Mouse (Mus musculus) cerebellum, adult 9-10 months (tissue): ENCODE data around the gene Rabep2.
A peak's percentile ranks its signal among the peaks of the same experiment; 100 is the strongest.
"Not testable (repeated sequence)": the region's sequence is repeated elsewhere in the genome, so short reads cannot be mapped to it uniquely, and the experiment has no call there.

Source experiments
- DNase-seq: peaks from one replicate; pipeline ENCODE4 v3.0.0; 2022

Gene Rabep2

DNA sequence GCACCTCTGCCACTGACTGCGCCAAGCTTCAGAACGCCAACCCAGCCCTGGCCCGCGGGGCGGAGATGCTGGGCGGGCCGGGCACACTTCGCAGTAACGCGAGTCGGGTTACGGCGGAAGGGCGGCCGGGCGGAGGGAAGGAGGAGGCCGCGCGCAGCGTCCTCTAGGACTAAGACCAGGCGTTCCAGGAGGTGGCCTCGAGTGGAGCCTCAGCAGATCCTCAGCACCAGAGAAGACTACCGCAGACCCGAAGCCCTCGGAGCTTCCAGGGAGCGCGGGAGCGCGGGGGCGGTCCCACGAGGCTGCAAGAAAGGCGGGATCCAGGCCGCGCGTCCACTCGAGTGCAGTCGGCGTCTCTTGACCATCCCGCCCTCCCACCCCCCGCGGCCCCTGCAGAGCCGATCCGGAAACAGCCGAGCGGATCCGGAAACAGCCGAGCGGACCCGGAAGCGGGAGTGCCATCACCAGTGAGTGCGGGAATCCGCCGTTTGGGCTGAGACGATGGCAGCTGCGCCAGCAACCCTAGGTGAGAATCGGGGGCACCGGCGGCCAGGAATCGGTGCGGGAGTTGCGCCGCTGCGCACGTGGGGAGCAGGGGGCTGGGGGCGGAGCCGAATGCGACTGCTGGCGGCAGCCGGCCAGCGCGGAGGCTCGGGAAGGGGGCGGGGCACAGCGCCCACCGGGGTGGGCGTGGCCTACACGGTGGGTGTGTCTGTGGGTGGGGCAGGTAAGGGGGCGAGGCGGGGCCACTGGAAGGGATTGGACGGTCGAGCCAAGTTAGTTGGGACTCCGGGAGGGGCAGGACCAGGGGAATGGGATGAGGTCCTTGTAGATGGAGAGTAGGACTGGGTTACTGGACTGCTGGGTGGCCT is at the start of gene Rabep2:
Gene Rabep2 (plus strand): TSS at position 129 of the 872 bp plus-strand sequence.
- peak; percentile 97 for DNase-seq

- no peak for DNase-seq
Observed at GRCm38 (mm10) chr7:126383565-126383964, 45.0 kb upstream of the Rabep2 start.

DNA sequence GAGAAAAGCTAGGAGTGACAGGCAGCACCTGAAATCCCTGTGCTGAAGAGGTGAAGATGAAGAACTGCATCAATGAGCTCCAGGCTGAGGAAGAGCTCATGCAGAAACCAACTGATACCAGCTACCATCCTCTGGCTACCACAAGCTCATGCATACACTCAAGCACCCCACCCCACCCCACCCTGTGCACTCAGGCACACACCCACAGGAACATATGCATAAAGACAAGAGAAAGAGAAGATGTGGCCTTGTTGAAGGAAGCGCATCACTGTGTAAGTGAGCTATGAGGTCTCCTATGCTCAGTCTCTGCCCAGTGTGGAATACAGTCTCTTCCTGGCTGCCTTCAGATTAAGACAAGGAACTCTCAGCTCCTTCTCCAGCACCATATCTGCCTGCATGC is 40.4 kb upstream of the Rabep2 start:
- DNase-seq: no peak

DNA sequence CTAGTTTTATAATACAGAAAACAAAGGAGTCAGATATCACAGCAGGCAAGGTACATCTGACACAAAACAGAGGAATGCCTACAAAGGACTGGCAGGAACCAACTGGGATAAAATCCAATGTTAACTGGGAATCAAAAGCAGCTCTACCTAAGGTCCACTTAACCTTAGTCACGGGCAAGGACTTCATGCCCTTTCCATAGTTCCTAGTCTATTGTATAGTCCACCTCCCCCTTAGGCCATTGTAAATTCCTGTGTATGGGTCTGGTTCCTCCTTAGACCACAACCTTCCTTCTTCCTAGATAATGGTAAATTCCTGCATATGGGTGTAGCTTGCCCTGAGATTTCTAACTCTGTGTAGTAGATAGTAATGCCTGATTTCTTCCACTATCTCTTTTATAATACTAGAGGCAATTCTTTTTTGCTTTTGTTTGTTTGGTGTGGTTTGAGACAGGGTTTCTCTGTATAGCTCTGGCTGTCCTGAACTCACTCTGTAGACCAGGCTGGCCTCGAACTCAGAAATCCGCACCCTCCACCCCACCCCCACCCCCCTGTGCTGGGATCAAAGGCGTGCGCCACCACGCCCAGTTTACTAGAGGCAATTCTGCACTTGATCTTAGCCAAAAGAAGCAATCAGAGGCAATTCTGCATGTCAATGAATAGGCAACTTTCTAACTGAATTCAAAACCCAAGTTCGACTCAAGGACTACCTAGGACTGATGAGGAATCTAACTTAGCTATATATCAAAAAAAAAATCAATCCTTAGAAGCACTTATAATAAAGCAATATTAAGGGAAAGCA is 36.3 kb upstream of the Rabep2 start:
- not testable (repeated sequence) for DNase-seq

DNA sequence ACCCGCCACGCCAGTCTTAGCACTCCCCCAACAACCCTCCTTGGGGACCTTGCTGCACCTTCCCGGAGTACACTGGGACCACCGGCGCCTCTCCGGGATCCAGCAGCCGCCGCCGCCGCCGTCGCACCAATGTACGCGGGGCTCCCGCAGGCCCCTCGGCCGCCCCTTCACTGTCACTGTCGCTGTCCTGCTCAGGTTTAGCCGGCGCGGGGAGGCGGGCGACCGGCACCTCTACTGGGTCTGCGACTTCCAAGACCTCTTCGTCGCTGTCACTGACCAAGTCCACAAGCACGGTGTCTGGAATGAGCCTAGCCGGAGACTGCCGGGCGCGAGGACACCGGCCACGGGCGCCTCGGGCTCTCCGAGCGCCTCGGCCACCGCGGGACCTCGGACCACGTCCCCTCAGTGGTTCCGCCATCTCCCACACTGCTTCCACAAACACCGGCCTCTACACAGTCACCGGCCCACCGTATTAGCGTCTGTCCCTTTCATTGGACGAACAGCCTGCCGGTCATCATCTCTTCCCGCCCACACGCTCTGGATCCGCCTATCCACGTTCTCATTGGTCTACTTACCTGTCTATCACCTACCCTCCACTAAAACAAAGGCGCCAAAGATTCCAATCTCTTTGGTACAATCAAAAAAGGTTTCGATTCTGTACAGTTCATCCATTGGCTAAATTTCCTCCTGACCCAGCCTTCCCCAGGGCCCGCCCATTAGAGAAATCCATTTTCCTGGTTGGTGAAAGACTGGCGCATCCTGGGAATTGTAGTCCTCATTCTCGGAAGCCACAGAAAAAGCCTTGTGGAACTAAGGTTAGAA is 32.0 kb upstream of the Rabep2 start, which contains the start of gene Nfatc2ip:
Gene Nfatc2ip (minus strand): TSS at position 440 of the 822 bp plus-strand sequence.
- DNase-seq: peak; percentile 100

- DNase-seq: no peak
Observed at GRCm38 (mm10) chr7:126397221-126397620, 31.3 kb upstream of the Rabep2 start.

- no peak for DNase-seq
Observed at GRCm38 (mm10) chr7:126397822-126398221, 30.7 kb upstream of the Rabep2 start.

GRCm38 (mm10) chr7:126399548-126399947 is 29.0 kb upstream of the Rabep2 start:
- DNase-seq: peak; percentile 84

DNA sequence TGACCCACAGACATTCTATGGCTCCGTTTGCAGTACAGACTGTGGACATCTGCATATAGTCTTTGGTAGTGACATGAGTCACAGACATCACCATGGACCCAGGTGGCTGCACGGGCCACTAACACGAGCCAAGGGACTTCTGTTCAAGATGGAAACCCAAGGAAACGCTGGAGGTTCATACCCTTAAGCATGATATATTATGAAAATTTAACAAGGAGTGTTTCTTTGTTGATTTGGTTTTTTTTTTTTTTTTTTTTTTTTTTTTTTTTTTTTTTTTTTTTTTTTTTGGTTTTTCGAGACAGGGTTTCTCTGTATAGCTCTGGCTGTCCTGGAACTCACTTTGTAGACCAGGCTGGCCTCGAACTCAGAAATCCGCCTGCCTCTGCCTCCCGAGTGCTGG is 26.0 kb upstream of the Rabep2 start:
- DNase-seq: not testable (repeated sequence)

DNA sequence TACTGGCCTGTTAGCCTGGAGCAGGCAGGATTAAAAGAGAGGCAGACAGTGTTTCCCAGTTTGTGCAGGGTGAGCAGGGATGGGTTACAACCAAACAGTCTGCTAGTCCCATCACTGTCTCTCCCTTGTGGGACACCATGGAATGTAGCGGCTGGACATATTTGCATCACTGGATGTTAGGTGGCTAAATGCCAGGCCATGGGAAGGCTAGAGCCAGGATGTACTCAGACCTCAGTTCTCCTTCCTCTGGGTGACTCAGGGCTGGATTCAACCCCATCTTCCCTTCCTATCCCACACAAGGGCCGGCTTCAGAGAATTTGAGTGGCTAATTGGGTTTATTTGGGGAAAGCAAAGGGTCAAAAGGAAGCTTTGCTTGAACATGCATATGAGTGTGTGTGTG is 19.9 kb upstream of the Rabep2 start:
- no peak for DNase-seq

DNA sequence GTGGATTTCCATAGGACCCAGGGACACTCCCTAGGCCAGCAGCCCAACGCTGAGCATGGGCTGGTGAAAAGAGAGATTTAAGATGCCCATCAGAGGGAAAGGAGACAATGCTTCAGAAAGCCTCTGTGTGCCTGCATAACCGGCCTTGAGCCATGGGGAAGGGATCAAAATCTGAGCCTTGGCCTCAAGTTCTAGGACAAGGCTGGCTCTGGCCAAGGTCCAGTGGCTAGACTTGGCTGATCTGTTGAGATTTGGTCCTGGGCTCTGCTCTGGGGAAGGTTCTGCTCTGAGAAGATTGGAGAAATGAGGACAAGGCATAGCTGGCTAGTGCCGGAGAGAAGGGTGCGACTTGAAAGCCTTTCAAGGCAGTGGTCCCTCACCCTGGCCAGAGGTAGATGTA is 17.5 kb upstream of the Rabep2 start:
- no peak for DNase-seq

GRCm38 (mm10) chr7:126414725-126415124 is 13.8 kb upstream of the Rabep2 start, which contains the start of gene Cd19:
Gene Cd19 (minus strand): TSS chr7:126414889.
- no peak for DNase-seq

- DNase-seq: no peak
Observed at GRCm38 (mm10) chr7:126416615-126417014, 11.9 kb upstream of the Rabep2 start.

GRCm38 (mm10) chr7:126417045-126417444 is 11.5 kb upstream of the Rabep2 start:
- no peak for DNase-seq

GRCm38 (mm10) chr7:126417606-126418005 is 11.0 kb upstream of the Rabep2 start:
- DNase-seq: no peak

- DNase-seq: no peak
Observed at GRCm38 (mm10) chr7:126418496-126418895, 10.1 kb upstream of the Rabep2 start.

- DNase-seq: no peak
Observed at GRCm38 (mm10) chr7:126421756-126422155, 6.8 kb upstream of the Rabep2 start.

GRCm38 (mm10) chr7:126424161-126424560 is 4.4 kb upstream of the Rabep2 start:
- DNase-seq: no peak

DNA sequence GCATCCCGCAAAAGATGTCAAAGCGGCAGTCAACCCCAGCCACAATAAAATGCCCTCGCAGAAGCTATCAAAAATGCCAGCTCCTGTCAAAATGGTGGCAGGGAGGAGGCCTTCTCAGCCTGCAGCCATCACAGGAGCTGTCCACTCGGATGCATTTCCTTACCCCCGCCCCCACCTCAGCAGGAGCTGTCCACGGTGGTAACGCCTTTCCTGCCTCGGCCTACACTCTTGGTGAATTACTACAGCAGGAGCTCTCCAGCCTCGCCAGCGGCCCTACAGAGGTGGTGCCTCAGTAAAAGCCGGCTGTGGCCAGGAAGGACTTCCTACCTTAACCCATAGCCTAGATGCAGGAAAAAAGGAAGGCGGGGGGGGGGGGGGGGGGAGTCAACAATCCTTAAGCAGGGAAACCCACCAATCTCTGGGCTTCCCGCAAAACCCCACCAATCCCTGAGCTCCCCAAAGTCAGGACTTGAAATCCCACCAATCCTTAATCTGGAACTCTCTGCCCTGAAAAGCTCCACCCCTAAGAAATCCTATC is 1.2 kb upstream of the Rabep2 start:
- peak; percentile 27 for DNase-seq

DNA sequence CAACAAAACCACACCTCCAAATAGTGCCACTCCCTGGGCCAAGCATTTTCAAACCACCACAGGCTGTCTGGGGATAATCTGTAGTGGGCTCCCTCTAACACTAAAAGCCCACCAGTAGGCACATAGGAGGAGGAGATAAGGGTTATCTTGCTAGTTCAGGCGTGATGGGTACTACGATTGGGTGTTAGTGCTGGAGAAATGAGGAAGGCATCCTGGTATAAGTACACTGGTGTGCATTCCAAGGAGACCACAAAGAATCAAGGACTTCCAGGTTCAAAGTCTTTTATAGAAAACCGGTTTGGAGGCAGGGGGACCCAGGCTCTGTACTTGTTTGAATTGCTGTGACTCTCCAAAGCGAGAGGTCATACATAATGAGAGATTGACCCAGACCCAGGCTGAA is 405 bp upstream of the Rabep2 start:
- DNase-seq: no peak

GRCm38 (mm10) chr7:126429503-126429898 is 942 bp downstream of the Rabep2 start:
- DNase-seq: no peak

GRCm38 (mm10) chr7:126430167-126430566 is 1.6 kb downstream of the Rabep2 start:
- DNase-seq: no peak

DNA sequence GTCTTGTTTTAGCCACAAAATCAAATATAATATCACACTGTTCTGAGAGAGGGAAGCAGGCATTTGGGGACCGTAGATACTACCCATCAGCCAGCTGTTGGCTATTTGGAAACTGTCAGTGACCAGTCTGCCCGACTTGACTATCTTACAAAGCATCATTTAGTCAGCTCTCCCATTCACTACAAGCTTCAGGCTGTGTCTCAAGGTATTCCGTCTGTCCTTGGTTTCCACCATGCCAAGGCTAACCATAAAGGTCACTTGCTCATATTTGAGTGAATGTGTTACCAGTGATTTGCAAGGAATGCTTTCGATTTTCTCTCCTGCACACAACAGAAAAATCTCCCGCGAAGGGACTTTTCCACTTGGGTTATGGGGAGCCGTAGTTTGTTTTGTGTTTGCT is 6.2 kb downstream of the Rabep2 start:
- no peak for DNase-seq
